Mouse (Mus musculus) forebrain, postnatal 0 days (tissue): Measurements from ENCODE around the gene 0610030E20Rik. TPM values are rescaled to one million over a fixed set of nuclear protein-coding genes. Genes with fewer than 3 reads are reported as not detected.

ENCODE experiments used
- ATAC-seq: fragments of 200-750 bp; cut with Nextera tagmentation; 2 replicates; pipeline ENCODE4 v1.8.0; 2017; ENCODE audit warnings: mild to moderate bottlenecking, moderate library complexity
- DNase-seq: peaks from one replicate; pipeline ENCODE4 v3.0.0-alpha.2; 2015
- H3K27ac ChIP-seq: fragments of 300-500 bp; sonication (generic); 2 replicates; pipeline ENCODE4 v1.5.1; 2014; ENCODE audit warnings: low read depth, mild to moderate bottlenecking, antibody characterized with exemption, low read length, moderate library complexity, mixed read lengths
- H3K27me3 ChIP-seq: fragments of 300-500 bp; sonication (generic); 2 replicates; pipeline ENCODE4 v1.6.1; 2014; ENCODE audit warnings: mild to moderate bottlenecking, low read length, mixed read lengths; ENCODE audit not compliant: insufficient read depth
- H3K36me3 ChIP-seq: fragments of 300-500 bp; sonication (generic); 2 replicates; pipeline ENCODE4 v1.6.1; 2014; ENCODE audit warnings: mild to moderate bottlenecking, moderate library complexity; ENCODE audit not compliant: insufficient read depth
- H3K4me1 ChIP-seq: fragments of 300-500 bp; sonication (generic); 2 replicates; pipeline ENCODE4 v1.6.1; 2014; ENCODE audit warnings: antibody characterized with exemption; ENCODE audit not compliant: insufficient read depth
- H3K4me2 ChIP-seq: fragments of 300-500 bp; sonication (generic); 2 replicates; pipeline ENCODE4 v1.6.1; 2014; ENCODE audit warnings: low read depth, mild to moderate bottlenecking, moderate library complexity
- H3K4me3 ChIP-seq: fragments of 300-500 bp; sonication (generic); 2 replicates; pipeline ENCODE4 v1.5.1; 2014; ENCODE audit warnings: low read depth, low read length, mixed read lengths
- H3K9ac ChIP-seq: fragments of 300-500 bp; sonication (generic); 2 replicates; pipeline ENCODE4 v1.6.1; 2014; ENCODE audit warnings: mild to moderate bottlenecking
- H3K9me3 ChIP-seq: fragments of 300-500 bp; sonication (generic); 2 replicates; pipeline ENCODE4 v1.6.1; 2016; ENCODE audit warnings: low read length
- CTCF ChIP-seq: sonication (generic); IDR thresholded peaks from 2 replicates; pipeline ENCODE4 v1.5.1; 2016; ENCODE audit warnings: antibody characterized with exemption, control low read depth, low read depth
- WGBS: fragments of 180-500 bp; shearing (Covaris S2); extraction: QIAGEN DNeasy Blood & Tissue Kit; methylation state at CpG from one replicate; pipeline ENCODE4 v1.1.7; 2014; 5-methylcytosine and 5-hydroxymethylcytosine counted together
- polyA plus RNA-seq: library from polyadenylated mRNA; unstranded; fragments of >200 nt; fragmentation: Nextera tagmentation; extraction: Ambion mirVana; gene quantifications from 2 replicates; pipeline ENCODE4 v1.2.1, GENCODE M21; 2015
- total RNA-seq: library from RNA; depleted of rRNA; stranded (reverse); fragments of >200 nt; gene quantifications from 2 replicates; pipeline ENCODE4 v1.2.3, GENCODE M21; 2014

The 0610030E20Rik gene
- total and polyA plus RNA-seq, 2 experiments from 2014 or later, result 10.9 to 15.4 TPM

DNA sequence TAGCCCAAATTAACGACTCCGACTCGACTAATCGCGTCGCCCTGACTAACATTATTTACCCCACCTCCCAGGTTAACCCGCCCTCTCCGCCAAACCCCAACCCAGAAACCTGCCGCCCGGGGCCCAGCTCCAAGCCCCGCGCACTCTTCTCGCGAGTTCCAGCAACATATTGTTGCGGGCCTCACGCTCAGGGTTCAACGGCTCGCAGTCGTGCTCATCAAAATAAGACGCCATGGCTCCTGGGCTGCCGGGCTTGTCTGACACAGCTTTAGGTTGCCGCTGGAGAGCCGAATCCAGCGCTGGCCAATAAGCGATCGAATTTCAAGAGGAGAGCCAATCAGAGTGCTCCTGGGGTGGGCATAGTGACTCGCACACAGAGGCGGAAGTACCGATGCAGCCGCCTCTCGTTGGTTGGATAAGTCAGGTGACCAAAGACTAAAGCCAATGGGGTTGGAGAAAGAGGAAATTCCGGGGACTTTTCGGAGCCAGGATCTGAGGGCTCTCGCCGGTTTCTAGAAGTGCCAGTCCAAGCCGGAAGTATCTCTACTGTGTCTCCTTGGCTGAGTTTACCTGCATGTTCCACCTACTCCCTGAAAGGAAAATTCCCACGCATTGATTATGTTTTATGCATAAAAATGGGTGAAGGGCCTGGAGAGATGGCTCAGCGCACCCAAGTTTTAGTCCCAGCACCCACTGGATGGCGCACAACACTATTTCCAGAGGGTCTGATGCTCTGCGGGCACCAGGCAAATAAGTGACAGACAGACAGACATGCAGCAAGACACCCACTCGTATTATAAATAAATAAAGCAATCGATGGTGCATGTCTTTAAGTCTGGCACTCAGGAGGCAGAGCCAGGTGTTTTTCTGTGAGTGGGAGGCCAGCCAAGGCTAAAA lies 15.3 kb downstream of the 0610030E20Rik start:
- ATAC-seq (peak; percentile 99), DNase-seq (peak; percentile 97)
- Histone ChIP-seq H3K4me2 (peak overlapping the region; percentile 67), H3K27me3 (no peaks in the 10 kb centered on the region), H3K9ac (peak overlapping the region; percentile 71), H3K36me3 (peaks cover 28% of the 10 kb centered on the region), H3K4me3 (peak overlapping the region; percentile 73), H3K27ac (peak overlapping the region; percentile 68), H3K9me3 (no peaks in the 10 kb centered on the region), H3K4me1 (peaks cover 7% of the 10 kb centered on the region; the same call in 1 of the 2 replicates)
- WGBS, result under 1% methylated on average over 42 of the region's 42 CpGs
- TF ChIP-seq CTCF, result peak; percentile 65

DNA sequence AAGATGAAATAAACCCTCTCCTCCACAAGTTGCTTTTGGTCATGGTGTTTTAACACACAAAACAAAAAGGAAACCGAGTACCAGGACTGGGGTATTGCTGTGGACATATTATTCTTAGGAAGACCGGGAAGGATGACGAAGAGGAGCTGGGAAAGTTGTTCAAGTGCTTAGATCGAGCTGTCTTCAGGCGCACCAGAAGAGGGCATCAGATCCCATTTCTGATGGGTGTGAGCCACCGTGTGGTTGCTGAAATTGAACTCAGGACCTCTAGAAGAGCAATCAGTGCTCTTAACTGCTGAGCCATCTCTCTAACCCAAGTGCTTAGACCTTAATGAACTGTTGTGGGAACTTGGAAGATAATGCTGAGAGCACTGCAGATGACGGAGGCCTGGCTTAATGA lies 16.9 kb downstream of the 0610030E20Rik start:
- Histone ChIP-seq H3K4me2 (no peak overlapping the region), H3K4me1 (peaks cover 7% of the 10 kb centered on the region; the same call in 1 of the 2 replicates), H3K9ac (no peak overlapping the region), H3K36me3 (peaks cover 15% of the 10 kb centered on the region), H3K4me3 (no peak overlapping the region), H3K27ac (no peak overlapping the region), H3K27me3 (no peaks in the 10 kb centered on the region), H3K9me3 (no peaks in the 10 kb centered on the region)
- WGBS, result 43% methylated on average over 7 of the region's 7 CpGs
- DNase-seq (no peak), ATAC-seq (no peak)
- TF ChIP-seq CTCF, result no peak

DNA sequence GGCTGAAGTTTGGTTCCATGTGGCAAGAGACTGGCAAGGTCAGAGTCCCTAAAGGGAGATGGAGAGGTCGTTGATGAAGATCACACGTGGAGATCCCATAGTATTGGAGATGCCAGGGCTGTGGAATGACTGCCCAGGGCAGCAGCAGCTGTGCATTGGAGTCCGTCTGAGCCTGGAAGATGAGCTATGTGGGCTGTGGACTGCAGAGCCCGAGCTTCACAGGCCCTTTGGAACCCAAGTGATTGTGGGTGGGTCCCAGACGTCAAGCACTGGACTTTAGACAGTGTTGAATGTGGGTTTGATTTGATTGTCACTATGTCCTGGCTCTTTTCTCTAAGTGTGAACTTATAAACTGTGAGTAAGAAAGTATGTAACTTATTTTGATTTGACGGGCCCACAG lies 17.9 kb downstream of the 0610030E20Rik start:
- Histone ChIP-seq H3K4me2 (no peak overlapping the region), H3K27ac (no peak overlapping the region), H3K27me3 (no peaks in the 10 kb centered on the region), H3K4me1 (peaks cover 7% of the 10 kb centered on the region; the same call in 1 of the 2 replicates), H3K9me3 (no peaks in the 10 kb centered on the region), H3K4me3 (no peak overlapping the region), H3K36me3 (peaks cover 5% of the 10 kb centered on the region), H3K9ac (no peak overlapping the region)
- WGBS, result 68% methylated on average over 6 of the region's 6 CpGs
- ATAC-seq, result no peak
- no peak for DNase-seq
- TF ChIP-seq CTCF, result no peak

DNA sequence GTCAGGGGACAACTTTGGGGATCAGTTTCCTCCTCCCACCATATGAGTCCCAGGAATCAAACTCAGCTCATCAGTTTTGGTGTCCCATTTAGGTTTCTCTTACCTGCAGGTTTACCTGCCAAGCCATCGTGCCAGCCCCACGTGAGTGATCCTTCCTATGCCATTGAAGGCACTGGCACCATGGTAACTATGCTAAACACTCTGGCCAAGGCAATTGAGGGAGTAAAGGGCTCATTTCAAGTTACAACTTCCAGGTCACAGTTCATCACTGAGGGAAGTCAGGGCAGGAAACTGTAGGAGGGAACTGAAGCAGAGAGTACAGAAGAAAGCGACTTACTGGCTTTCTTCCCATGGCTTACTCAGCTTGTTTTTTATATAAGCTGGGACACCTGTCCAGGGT lies 19.2 kb downstream of the 0610030E20Rik start:
- Histone ChIP-seq H3K4me2 (no peak overlapping the region), H3K27me3 (no peaks in the 10 kb centered on the region), H3K4me3 (no peak overlapping the region), H3K9me3 (no peaks in the 10 kb centered on the region), H3K27ac (no peak overlapping the region), H3K36me3 (no peaks in the 10 kb centered on the region), H3K9ac (no peak overlapping the region), H3K4me1 (peaks cover 5% of the 10 kb centered on the region; the same call in 1 of the 2 replicates)
- DNase-seq (no peak), ATAC-seq (no peak)
- 59% methylated on average over 3 of the region's 3 CpGs for WGBS
- TF ChIP-seq CTCF, result no peak

DNA sequence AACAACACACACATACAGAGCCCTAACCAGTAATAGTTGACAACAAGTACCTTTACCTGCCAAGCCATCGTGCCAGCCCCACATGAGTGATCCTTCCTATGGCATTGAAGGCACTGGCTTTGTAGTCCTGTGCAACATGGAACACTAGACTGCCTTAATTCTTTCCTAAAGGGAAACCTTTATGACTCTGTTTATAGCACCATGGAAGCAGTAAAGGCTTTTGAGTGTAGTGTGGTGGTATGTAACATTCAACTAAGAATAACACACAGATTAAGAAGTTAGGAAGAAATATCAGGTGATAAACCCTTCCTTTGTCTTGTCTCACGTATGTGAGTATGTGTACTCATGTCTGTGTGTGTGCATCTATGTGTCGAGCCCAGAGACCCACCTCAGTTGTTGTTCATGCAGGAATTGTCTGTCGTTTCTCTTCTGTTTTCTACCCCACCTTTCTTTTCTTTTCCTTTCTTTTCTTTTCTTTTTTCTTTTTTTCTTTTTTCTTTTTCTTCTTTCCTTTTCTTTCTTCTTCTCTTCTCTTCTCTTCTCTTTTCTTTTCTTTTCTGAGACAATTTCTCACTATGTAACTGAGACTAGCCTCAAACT lies 19.8 kb downstream of the 0610030E20Rik start, which contains the start of gene Rnf181:
Gene Rnf181 (minus strand): TSS at position 113 of the 600 bp plus-strand sequence.
- Histone ChIP-seq H3K4me1 (no peaks in the 10 kb centered on the region), H3K36me3 (no peaks in the 10 kb centered on the region), H3K9ac (no peak within 1 kb of the TSS), H3K4me2 (no peak within 1 kb of the TSS), H3K27ac (no peak within 1 kb of the TSS), H3K9me3 (no peaks in the 10 kb centered on the region), H3K27me3 (no peaks in the 10 kb centered on the region), H3K4me3 (no peak within 1 kb of the TSS)
- 73% methylated on average over 4 of the region's 4 CpGs for WGBS
- ATAC-seq (no peak), DNase-seq (no peak)
- TF ChIP-seq CTCF, result no peak

DNA sequence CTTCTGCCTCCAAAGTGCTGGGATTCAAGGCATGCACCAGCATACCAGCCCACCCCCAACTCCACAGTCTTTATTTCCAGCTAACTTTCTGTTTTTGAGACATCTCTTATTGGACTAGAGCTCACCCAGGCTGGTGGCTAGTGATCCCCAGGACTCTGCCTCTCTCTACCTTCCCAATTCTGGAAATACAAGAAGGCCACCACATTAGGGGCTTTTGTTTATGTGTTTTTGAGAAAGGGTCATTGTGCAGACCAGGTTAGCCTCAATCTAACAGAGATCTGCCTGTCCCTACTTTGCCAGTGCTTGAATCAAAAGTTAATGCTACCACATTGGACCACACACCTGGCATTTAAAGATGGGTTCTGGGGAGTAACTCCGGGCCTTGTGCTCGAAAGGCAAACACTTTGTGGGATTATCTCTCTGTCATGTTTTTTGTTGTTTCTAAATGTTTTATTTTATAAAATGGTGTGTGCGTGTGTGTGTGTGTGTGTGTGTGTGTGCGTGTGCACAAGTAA lies 20.4 kb downstream of the 0610030E20Rik start:
- Histone ChIP-seq H3K4me1 (no peaks in the 10 kb centered on the region), H3K9ac (no peak overlapping the region), H3K36me3 (no peaks in the 10 kb centered on the region), H3K4me3 (no peak overlapping the region), H3K27me3 (no peaks in the 10 kb centered on the region), H3K4me2 (no peak overlapping the region), H3K27ac (no peak overlapping the region), H3K9me3 (no peaks in the 10 kb centered on the region)
- no peak for DNase-seq
- no peak for TF ChIP-seq CTCF
- 84% methylated on average over 4 of the region's 4 CpGs for WGBS
- ATAC-seq, result no peak

DNA sequence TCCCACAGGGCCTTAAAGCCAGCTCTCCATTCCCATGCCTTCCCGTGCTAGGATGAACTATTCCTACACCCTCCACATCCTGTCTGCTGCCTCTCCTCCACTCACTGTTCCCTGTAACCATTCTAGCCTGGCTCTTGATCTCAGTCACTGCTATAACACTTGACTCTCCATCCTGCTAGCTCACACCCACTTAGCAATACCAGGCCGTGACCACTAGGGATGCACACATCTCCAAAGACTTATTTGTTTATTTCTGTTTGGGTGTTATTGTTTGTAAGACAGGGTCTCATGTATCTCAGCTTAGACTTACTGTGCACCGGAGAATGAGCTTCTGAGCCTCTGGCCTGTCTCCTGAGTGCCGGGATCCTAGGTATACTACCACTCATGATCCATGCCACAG lies 22.4 kb downstream of the 0610030E20Rik start:
- Histone ChIP-seq H3K4me2 (no peak overlapping the region), H3K27me3 (no peaks in the 10 kb centered on the region), H3K27ac (no peak overlapping the region), H3K9ac (no peak overlapping the region), H3K9me3 (no peaks in the 10 kb centered on the region), H3K4me3 (no peak overlapping the region), H3K4me1 (no peaks in the 10 kb centered on the region), H3K36me3 (no peaks in the 10 kb centered on the region)
- DNase-seq (no peak), ATAC-seq (no peak)
- TF ChIP-seq CTCF, result peak; percentile 32
- 79% methylated on average over 4 of the region's 4 CpGs for WGBS
